Mouse (Mus musculus) urinary bladder, postnatal 14 days (tissue): Measurements from ENCODE around the gene Rpp25l.

Experiments used
- DNase-seq: peaks from one replicate; pipeline ENCODE4 v3.0.0; 2021; ENCODE audit warnings: low spot score

Rpp25l gene

DNA sequence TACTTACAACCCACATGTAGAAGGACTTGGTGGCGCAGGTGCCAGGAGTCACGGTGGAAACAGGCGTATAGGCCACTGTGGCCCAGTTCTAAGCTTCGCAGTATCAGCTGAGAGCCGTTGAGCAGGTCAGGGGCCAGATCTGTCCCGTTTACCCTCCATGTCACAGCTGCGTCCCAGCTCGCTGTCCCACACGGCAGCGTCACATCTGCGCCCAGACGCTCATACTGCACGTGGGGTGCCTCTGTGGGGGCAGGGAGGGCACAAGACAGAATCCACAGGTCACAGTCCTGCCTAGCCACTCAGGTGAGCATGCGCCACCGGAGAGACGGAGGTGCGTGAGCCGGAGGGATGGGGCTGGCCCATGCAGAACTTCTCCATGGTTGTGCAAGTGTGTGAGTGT is 42.5 kb downstream of the Rpp25l start:
- DNase-seq = no peak

GRCm38 (mm10) chr4:41666646-41667045 is 46.7 kb downstream of the Rpp25l start:
- DNase-seq = no peak

DNA sequence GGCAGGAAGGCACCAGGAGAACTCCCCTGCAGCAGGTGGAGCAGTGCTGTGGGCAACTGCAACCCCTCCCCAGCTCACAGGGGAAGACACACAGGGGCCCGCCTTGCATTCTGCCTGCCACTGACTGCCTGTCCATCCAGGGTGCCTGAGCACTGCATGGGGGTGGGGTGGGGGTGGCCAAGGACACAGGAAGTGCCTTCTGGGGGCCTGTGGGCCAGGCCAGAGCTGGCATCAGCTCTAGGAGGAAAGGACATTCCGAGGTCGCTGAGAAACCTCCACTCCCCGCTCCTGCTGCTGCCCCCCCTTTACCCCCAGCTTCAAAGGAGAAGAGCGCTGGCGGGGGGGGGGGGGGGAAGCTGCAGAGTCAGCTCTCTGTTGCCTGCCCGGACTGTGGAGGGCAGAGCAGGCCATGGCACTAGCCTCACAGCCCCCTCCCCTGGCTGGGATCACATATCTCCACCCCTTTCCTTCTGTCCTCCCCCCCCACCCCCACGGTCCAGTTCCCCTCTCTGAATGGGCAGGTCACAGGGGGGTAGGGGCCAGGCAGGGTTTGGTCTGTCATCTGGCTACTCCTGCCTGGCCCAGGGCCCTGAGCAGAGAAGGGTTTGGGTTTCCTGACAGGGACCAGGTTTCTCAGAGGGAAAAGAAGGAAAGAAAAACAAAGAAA is 48.2 kb downstream of the Rpp25l start:
- DNase-seq = no peak

GRCm38 (mm10) chr4:41664533-41664932 is 48.8 kb downstream of the Rpp25l start:
- no peak for DNase-seq

- no peak for DNase-seq
These were observed 49.7 kb downstream of the Rpp25l start for GRCm38 (mm10) chr4:41663614-41664013.

GRCm38 (mm10) chr4:41662723-41663122 is 50.6 kb downstream of the Rpp25l start:
- DNase-seq = no peak
